Mouse (Mus musculus) ES-E14 (cell line): ENCODE results near the gene Tenm2.

Experiments
- MAFK ChIP-seq: IDR thresholded peaks from 2 replicates; pipeline ENCODE4 v1.6.1; 2014; ENCODE audit warnings: mild to moderate bottlenecking, low read depth, low read length, inconsistent platforms; ENCODE audit not compliant: insufficient read depth
- ZC3H11A ChIP-seq: IDR thresholded peaks from 2 replicates; pipeline ENCODE4 v1.6.1; 2012; ENCODE audit warnings: low read depth, mild to moderate bottlenecking, inconsistent platforms, low read length, borderline replicate concordance
- ZNF384 ChIP-seq: IDR thresholded peaks from 2 replicates; pipeline ENCODE4 v1.6.1; 2012; ENCODE audit warnings: low read depth, low read length, inconsistent platforms

- TF ChIP-seq ZNF384 = no peak
- TF ChIP-seq ZC3H11A = no peak
- no peak for TF ChIP-seq MAFK
Observed at GRCm38 (mm10) chr11:36801683-36802082, 434.1 kb downstream of the Tenm2 start.
